Mouse (Mus musculus): ENCODE data around the gene Xpo6. TPM values are rescaled to one million over a fixed set of nuclear protein-coding genes. Genes with fewer than 3 reads are reported as not detected.

Xpo6 gene
- polyA plus RNA-seq (2012; rRNA removed) = 154 and 162 TPM in 2 replicates

DNA sequence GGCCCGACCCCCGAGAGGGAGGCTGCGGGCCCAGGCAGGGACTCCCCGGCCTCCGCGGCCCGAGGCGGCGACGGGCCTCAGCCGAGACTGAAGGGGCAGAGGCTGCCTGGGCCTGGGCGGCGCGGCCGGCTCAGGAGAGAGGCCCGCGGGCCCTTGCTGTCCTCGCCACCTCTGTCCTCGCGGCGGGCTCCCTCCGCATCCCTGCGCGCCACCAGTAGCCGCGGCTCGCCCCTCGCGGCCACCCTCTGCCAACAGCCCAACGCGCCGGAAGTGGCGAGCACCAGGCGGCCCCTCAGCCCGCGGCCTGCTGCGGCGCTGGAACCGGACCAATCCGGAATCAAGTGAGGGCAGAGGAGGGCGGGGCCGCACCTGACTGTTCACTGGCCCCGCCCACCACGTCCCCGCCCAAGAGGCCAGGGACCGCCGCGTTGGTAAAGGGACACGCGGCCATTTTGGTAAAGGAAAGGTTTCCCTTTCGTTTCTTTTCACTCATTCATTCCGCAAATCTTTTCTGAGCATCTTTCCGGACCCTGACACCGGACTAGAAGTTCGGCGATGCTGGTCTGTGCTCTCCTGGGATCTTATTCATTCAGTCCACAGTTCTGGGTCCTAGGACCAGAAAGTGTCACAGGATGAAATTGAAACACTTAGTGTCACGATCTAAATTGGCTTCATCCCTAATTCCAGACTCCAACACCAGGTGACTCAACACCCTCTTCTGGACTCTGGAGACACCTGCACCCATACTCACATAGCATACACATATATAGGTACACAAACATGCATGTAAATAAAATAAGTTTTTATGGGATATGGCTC, at the start of gene Xpo6:
Xpo6 (minus strand) TSS at position 324 of the 819 bp plus-strand sequence.
- TF ChIP-seq CTCF (IDR thresholded peaks at IDR 0.05; ENCODE audit: borderline replicate concordance, insufficient read depth, low read depth, low read length) = no peak
- peak; percentile 63 for TF ChIP-seq POLR2A (IDR thresholded peaks at IDR 0.05; ENCODE audit: borderline replicate concordance, insufficient read depth, low read length)
- Histone ChIP-seq H3K27me3 (ENCODE audit: control insufficient read depth, insufficient read depth, low read length) (no peaks in the 10 kb centered on the region), H3K4me3 (replicated peaks; ENCODE audit: insufficient read depth, low read depth, low read length) (peak within 1 kb of the TSS; percentile 96), H3K27ac (ENCODE audit: insufficient read depth, low read length) (peak within 1 kb of the TSS; percentile 92), H3K4me1 (ENCODE audit: control insufficient read depth, insufficient read depth, low read length) (peaks cover 7% of the 10 kb centered on the region)
- under 1% methylated on average over 57 of the region's 57 CpGs for WGBS
- peak; percentile 95 to 96 for DNase-seq

DNA sequence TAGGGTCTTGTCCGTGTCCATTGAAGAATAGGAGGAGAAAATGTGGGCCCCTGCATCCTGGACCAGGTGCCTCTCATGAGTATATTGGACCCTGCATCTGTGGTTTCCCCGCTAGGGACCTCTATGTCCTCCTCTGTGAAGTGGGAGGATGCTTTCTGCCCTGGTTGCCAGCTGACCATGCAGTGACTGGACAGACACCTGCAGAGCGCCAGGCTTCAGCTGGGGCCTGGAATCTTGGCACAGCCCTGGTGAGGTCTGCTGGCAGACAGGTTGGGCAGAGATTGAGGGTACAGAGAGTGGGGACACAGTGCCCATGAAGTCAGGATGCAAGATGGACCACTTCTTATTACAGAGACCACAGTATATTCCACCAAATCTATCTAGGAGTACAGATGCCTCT, 49.7 kb upstream of the Xpo6 start:
- peak; percentile 80 to 85 for DNase-seq
- peak overlapping the region; percentile 96 for H3K27ac ChIP-seq (ENCODE audit: insufficient read depth, low read length)
- TF ChIP-seq CTCF (IDR thresholded peaks at IDR 0.05; ENCODE audit: borderline replicate concordance, insufficient read depth, low read depth, low read length) (no peak), POLR2A (IDR thresholded peaks at IDR 0.05; ENCODE audit: borderline replicate concordance, insufficient read depth, low read length) (no peak)
- 19% methylated on average over 3 of the region's 3 CpGs for WGBS
- peaks cover 22% of the 10 kb centered on the region for H3K4me1 ChIP-seq (ENCODE audit: control insufficient read depth, insufficient read depth, low read length)
- H3K4me3 ChIP-seq (replicated peaks; ENCODE audit: insufficient read depth, low read depth, low read length) = peak overlapping the region; percentile 68
- no peaks in the 10 kb centered on the region for H3K27me3 ChIP-seq (ENCODE audit: control insufficient read depth, insufficient read depth, low read length)

DNA sequence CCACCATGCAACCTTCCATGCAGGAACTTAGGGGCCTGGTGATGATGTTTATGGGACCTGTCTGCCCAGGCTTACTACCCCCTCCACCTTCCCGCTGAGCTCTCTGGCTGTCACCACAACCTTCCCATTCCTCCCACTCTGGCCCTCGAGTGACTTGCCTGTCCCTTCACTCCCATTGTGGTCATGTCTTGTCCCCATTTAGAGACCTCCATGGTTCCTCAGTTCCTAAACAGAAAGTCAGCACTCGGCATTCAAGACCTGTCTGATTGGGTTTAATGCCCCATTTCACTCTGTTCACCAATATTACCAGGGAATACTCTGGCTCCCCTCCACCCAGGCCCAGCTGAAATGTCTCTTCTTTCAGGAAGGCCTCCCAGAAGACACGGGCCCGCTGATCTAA, 48.8 kb upstream of the Xpo6 start:
- H3K4me3 ChIP-seq (replicated peaks; ENCODE audit: insufficient read depth, low read depth, low read length) = peak overlapping the region; percentile 68

DNA sequence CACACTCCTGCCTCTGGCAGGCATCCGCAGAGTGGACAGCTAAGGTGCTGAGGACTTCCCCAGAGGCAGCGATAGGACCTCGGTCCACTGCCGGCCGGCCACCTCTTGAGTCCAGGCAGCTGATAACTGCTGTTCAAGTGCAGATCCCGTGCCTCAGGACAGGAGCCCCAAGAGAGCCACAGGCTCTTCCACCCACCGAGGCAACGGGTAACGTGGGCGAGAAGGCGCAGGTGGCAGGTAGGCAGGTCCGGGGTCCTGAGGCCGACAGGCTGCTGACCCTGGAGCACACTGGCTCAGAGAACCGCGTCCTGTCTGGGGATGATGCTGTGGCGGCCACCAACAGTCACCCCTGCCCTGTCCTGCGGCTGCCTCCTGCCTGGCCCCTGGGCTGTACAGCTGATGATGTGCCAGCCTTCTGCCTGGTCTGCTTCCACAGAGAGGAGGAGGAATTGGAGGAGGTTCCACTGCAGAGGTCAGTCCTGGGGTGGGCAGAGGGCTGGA, 48.4 kb upstream of the Xpo6 start:
- TF ChIP-seq POLR2A (IDR thresholded peaks at IDR 0.05; ENCODE audit: borderline replicate concordance, insufficient read depth, low read length) (no peak), CTCF (IDR thresholded peaks at IDR 0.05; ENCODE audit: borderline replicate concordance, insufficient read depth, low read depth, low read length) (no peak)
- DNase-seq = peak; percentile 56 to 66
- Histone ChIP-seq H3K4me1 (ENCODE audit: control insufficient read depth, insufficient read depth, low read length) (peaks cover 20% of the 10 kb centered on the region), H3K27me3 (ENCODE audit: control insufficient read depth, insufficient read depth, low read length) (no peaks in the 10 kb centered on the region), H3K27ac (ENCODE audit: insufficient read depth, low read length) (peak overlapping the region; percentile 96), H3K4me3 (replicated peaks; ENCODE audit: insufficient read depth, low read depth, low read length) (peak overlapping the region; percentile 68)
- WGBS = 18% methylated on average over 17 of the region's 17 CpGs

More for the DNA sequence above, 48.8 kb upstream of the Xpo6 start:
- peak; percentile 43 to 60 for DNase-seq
- Histone ChIP-seq H3K27ac (ENCODE audit: insufficient read depth, low read length) (peak overlapping the region; percentile 96), H3K27me3 (ENCODE audit: control insufficient read depth, insufficient read depth, low read length) (no peaks in the 10 kb centered on the region), H3K4me1 (ENCODE audit: control insufficient read depth, insufficient read depth, low read length) (peaks cover 22% of the 10 kb centered on the region)
- WGBS = 16% methylated on average over 5 of the region's 5 CpGs
- TF ChIP-seq CTCF (IDR thresholded peaks at IDR 0.05; ENCODE audit: borderline replicate concordance, insufficient read depth, low read depth, low read length) (no peak), POLR2A (IDR thresholded peaks at IDR 0.05; ENCODE audit: borderline replicate concordance, insufficient read depth, low read length) (no peak)

DNA sequence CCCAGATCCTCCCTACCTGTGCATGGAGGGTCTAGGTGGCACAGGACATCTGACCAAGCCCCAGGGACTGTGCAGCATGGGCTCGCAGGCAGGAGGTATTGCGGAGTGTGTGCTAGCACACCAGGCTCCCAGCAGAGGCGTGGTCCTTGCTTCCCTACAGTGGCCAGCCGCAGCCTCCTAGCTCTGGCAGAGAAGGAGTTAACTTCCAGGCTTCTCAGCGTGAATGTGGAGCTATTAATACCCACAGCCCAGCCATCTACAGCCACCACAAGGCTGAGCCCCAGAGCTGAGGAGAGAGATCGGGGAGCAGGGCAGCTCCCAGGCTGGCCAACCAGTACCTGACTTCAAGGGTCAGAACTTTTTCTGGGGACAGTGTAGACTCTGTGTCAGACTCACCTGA, 47.8 kb upstream of the Xpo6 start:
- DNase-seq = peak; percentile 81 to 82
- 4% methylated on average over 6 of the region's 6 CpGs for WGBS

DNA sequence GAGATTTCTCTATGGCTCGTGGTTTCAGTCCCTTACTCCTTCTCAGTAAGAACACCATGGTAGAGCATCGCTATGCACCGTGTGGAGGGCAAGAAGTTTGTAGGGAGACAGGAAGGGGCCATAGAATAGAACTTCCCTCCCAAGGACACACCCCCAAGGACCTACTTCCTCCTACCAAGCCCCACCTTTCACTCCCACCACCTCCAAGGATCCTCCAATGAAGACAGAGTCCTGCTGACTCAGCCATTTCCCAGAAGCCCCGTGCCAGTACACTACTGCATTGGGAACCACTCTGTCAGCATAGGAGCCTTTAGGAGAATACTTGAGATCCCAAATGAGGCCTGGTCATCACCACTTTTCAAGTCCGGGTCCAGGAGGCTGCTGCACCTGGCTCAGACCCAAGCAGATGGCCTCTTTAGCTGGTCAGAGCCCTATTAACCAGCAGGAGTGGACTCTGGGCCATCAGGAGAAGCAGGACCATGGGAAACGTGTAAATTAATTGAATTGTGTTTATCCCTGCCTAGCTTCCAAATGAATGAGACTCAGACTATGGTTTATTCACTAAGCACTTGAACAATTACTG, 44.0 kb upstream of the Xpo6 start:
- Histone ChIP-seq H3K4me1 (ENCODE audit: control insufficient read depth, insufficient read depth, low read length) (peaks cover 7% of the 10 kb centered on the region), H3K27ac (ENCODE audit: insufficient read depth, low read length) (no peak overlapping the region), H3K27me3 (ENCODE audit: control insufficient read depth, insufficient read depth, low read length) (no peaks in the 10 kb centered on the region), H3K4me3 (replicated peaks; ENCODE audit: insufficient read depth, low read depth, low read length) (no peak overlapping the region)
- 55% methylated on average over 6 of the region's 6 CpGs for WGBS
- TF ChIP-seq POLR2A (IDR thresholded peaks at IDR 0.05; ENCODE audit: borderline replicate concordance, insufficient read depth, low read length) (no peak), CTCF (IDR thresholded peaks at IDR 0.05; ENCODE audit: borderline replicate concordance, insufficient read depth, low read depth, low read length) (no peak)
- DNase-seq = peak; percentile 47 to 56

More for the DNA sequence above, 47.8 kb upstream of the Xpo6 start:
- Histone ChIP-seq H3K27ac (ENCODE audit: insufficient read depth, low read length) (peak overlapping the region; percentile 96), H3K4me1 (ENCODE audit: control insufficient read depth, insufficient read depth, low read length) (peaks cover 14% of the 10 kb centered on the region), H3K27me3 (ENCODE audit: control insufficient read depth, insufficient read depth, low read length) (no peaks in the 10 kb centered on the region), H3K4me3 (replicated peaks; ENCODE audit: insufficient read depth, low read depth, low read length) (peak overlapping the region; percentile 68)
- TF ChIP-seq CTCF (IDR thresholded peaks at IDR 0.05; ENCODE audit: borderline replicate concordance, insufficient read depth, low read depth, low read length) = no peak
- peak; percentile 91; the same call in 1 of the 2 replicates for TF ChIP-seq POLR2A (IDR thresholded peaks at IDR 0.05; ENCODE audit: borderline replicate concordance, insufficient read depth, low read length)

DNA sequence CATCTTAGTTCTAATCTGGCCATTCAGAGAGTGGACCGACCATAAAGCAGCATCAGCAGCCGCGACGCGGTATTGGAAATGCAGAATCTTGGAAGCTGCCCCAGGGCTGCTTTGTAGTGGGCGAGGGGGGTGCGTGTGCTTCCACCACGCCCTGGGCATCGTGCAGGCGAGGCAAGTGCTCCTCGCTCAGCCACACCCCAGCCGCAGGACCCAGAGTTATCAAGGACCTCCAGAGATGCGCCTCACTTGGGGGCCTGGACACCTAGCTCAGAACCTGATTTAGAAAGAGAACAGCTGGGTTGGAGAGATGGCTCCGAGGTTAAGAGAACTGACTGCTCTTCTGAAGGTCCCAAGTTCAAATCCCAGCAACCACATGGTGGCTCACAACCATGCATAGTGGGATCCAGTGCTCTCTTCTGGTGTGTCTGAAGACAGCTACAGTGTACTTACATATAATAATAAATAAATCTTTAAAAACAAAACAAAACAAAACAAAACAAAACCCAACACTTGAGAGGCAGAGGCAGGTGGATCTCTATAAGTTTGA, 40.6 kb upstream of the Xpo6 start:
- no peak overlapping the region for H3K27ac ChIP-seq (ENCODE audit: insufficient read depth, low read length)
- DNase-seq = no peak
- no peaks in the 10 kb centered on the region for H3K4me1 ChIP-seq (ENCODE audit: control insufficient read depth, insufficient read depth, low read length)
- WGBS = 79% methylated on average over 14 of the region's 14 CpGs
- H3K4me3 ChIP-seq (replicated peaks; ENCODE audit: insufficient read depth, low read depth, low read length) = no peak overlapping the region
- TF ChIP-seq CTCF (IDR thresholded peaks at IDR 0.05; ENCODE audit: borderline replicate concordance, insufficient read depth, low read depth, low read length) (no peak), POLR2A (IDR thresholded peaks at IDR 0.05; ENCODE audit: borderline replicate concordance, insufficient read depth, low read length) (no peak)
- no peaks in the 10 kb centered on the region for H3K27me3 ChIP-seq (ENCODE audit: control insufficient read depth, insufficient read depth, low read length)
